Mouse (Mus musculus) layer of hippocampus, postnatal 36 days (tissue): Measurements from ENCODE around the gene Cops4. TPM values are rescaled to one million over a fixed set of nuclear protein-coding genes. Genes with fewer than 3 reads are reported as not detected.

Experiments
- DNase-seq, 2 experiments: peaks; one replicate each; pipeline ENCODE4 v3.0.0; 2022
- microRNA-seq, 2 experiments: library from miRNA; unstranded; fragments of <30 nt; microRNA quantifications; one replicate each; pipeline ENCODE4 v1.2.0; 2021
- total RNA-seq, 2 experiments: library from RNA; stranded (reverse); gene quantifications; 2 replicates each; pipeline ENCODE4 v1.2.3; 2021

The Cops4 gene
- total RNA-seq, 2 experiments from 2014 or later, result 82.2 to 85.0 TPM

DNA sequence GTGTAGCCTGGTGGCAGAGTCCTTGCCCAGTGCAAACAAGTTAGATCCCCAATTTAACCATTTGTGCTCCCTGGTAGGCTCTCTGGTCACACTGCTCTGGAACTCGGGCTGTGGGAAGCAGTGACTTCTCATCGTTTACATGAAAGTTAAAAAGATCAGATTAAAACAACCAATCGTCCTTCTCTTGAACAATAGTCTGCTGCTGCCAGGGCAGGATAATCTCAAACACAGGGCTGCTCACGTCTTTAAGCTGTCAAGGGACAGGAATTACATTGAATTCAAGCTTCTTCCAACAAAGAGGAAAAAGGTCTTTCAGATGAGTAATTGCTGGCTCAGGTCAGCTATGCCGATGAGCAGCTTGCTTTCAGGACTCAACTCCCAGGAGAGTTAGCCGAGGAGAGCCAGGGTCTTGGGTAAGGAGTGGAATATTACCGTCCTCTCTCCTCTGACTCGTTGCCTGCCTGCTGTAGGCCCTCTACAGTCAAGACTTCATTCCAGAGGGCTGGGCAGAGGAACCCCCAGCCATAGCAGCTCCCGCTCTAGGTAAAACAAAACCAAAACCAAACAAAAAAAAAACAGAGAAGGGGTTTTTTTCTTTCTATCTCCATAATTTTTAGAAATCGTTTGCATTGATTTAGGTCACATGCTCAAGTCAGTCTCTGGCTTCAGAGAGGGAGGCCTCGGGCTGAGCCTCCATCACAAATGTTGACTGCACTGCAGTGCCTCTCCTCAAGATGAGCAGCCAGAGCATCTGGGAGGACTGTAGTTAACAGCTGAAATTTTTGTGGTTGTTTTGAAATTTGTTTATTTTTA, 63.7 kb downstream of the Cops4 start:
- DNase-seq, result no peak

DNA sequence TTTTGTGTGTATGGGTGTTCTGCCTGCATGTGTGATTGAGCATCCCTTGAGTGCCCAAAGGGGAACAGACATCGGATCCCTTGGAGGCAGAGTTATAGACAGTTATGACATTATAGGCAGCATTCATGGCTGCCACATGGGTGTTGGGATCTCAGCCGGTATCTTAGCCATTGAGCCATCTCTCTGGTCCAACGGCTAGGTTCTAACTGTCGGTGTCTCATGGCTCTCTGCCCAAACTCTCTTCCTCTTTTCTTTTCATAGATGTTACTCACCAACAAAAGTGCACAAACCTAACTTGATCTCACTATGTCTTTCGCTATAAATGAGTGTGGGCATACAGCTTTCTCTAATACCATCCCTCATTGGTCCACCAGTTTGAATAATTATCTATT, 64.3 kb downstream of the Cops4 start:
- DNase-seq, result no peak

DNA sequence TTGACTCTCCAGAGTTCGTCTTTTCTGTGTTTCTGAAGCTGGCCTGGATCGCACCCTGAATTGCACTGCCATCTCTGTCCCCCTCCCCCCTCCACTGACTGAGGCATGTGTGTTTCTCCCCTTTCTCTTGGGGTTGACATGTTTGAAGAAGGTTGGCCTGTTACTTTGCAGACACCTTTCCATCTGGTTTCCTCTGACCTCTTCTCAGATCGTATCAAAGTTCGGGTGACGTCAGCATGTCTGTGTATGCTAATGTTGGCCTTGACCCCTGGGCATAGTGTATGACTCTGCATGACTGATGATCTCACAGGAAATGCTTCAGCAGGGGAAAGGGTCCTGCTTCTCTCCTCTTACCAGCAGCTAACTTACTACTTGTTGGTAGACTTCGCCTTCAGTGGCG, 65.0 kb downstream of the Cops4 start:
- no peak for DNase-seq

DNA sequence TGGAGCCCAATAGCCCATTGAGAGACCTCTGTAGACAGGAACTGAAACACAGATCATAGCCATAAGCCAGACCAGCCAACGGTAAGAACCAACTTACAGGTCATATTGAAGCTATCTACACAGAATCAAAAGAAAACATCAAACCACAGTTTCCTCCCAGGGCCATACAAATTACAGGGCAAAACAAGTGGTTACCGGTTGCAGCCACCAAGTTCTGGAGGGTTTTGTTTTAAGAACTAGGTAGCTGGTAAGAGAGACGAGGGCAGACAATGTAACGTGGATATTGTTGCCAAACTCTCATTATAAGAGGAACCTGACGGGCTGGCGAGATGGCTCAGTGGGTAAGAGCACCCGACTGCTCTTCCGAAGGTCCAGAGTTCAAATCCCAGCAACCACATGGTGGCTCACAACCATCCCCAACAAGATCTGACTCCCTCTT, 67.1 kb downstream of the Cops4 start:
- no peak for DNase-seq

DNA sequence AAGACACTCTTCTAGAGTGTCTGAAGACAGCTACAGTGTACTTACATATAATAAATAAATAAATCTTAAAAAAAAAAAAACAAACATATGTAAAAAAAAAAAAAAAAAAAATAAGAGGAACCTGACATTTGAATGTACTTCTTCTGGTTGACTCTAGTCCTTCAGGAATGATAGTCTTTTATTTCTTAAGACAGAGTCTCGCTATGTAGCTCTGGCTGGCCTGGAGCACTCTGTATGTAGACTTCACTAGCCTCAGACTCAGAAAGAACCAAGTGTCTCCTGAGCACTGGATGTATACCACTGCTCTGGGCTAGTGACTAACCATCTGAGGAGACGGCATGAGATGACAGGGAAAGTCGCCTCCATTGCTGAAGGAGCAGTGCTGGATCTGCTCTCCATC, 67.5 kb downstream of the Cops4 start:
- no peak for DNase-seq

DNA sequence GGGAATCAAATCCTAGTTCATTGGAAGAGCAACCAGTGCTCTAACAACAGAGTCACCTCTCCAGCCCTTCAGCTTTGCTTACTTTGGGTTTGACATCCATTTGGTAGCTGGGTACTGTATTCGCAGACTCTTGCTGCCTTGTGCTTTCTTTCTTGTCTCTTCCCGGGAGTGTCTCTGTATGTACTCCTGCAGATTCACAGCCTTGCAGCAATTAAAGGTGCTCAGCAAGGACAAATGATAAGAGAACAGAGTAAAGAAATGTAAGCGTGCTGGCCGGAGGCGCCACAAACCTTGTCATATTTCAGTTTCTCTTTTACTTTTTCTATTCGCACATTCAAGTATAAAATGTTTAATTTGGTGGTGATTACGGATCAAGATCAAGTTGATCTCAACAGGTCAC, 69.0 kb downstream of the Cops4 start:
- no peak for DNase-seq

DNA sequence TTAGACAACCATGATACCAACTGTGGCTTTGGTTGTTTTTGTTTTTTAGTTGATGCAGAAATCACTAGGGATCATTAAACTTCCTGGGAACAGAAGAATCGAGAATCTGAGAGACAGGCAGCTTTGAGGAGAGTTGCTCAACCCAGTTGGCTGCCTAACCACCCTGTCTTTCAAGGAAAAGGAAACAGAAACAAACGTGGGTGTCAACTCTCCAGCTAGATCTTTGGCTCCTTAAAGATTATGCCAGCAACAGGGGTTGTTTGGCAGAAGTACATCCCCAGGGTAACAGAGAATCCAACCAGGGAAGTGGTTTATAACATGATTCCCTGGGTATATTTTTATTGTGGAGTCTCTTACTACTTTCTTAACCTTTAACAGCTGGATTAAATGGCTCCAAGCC, 69.5 kb downstream of the Cops4 start:
- DNase-seq, result no peak

DNA sequence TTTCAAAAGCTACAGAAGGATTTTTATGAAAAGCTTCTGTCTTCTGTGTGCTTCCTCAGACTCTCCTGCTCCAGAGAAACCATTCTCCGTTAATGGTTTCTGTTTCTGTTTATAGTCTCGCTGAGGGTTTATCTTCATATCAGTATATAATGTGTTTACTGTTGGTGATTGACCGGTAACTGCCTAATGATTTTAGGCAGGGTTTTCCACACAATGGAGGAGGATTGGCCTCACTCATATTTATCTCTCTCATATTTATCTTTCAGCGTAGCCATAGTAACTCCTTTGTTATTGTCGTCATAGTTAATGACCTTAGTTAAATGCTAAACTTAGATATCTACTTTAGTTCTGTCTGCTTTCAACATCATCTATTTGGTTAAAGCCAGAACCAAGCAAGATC, 72.4 kb downstream of the Cops4 start:
- DNase-seq, result no peak

DNA sequence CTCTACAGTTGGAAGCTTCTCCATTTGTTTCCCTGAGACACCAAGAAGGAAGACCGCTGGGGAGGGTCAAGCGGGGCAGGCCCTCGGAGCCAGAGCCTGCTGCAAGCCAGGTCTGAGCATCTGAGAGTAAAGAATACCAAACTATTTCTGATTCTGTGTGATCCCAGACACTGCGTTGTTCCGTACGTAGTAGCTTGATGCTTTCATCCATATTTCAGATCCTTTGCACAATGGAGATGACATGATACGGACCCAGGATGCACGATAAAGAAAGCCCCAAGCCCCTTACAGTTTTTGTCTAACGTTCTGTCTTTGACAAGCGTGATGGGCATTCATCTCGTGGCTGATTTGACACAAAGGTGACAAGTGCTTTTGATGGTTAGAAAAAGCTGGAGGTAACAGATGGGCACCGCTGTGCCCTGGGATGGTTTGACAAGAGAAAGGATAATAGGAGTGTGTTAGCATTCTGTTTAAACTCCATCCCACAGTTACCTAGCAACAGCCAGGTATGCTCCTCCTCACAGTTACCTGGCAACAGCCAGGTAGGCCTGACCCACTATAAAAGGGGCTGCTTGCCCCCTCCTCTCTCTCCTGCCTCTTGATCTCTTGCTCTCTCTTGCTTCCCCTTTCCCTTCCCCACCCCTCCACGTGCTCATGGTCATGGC, 76.8 kb downstream of the Cops4 start:
- DNase-seq, result no peak

DNA sequence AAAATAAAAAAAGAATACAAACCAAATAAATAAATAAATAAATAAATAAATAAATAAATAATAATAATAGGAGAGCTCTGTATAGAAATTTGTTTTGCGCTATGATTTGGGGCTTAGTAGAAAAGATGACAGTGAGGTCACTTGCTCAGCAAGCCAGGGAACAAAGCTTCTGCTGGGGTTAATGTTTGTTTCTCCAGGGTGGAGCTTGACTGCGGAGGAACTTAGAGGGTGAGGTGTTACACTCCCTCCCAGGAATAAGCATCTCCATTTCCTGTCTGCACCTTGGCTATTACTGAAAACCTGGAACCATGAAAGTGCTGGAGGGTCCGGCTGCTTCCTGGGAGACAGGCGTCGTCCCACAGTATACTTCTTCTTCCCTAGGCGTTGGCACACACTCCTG, 77.9 kb downstream of the Cops4 start:
- no peak for DNase-seq

Small RNA genes within 50 kb of the gene (microRNA-seq; reads per million reads assigned to microRNA genes)
- 0 reads per million in 2 experiments for gene Gm23222

Other genes with a start within 250 kb of the Cops4 start
- gene Sec31a, start 102.1 kb upstream of the Cops4 start, total RNA-seq, result 100 to 1,000 TPM in 1 of 2 experiments, 10 to 100 TPM in 1; 95.7 to 112 TPM
- 10 to 100 TPM; 17.5 to 20.2 TPM for gene Lin54, start 17.7 kb upstream of the Cops4 start, total RNA-seq
- not detected for gene Plac8, start 53.9 kb downstream of the Cops4 start, total RNA-seq
- gene Coq2, start 156.8 kb downstream of the Cops4 start, total RNA-seq, result 10 to 100 TPM; 76.4 to 83.5 TPM
- gene Hpse, start 201.4 kb downstream of the Cops4 start, total RNA-seq, result under 1 TPM; 0.60 to 0.73 TPM